Mouse (Mus musculus): Measurements from ENCODE around the gene Gm5771.
"Not testable (repeated sequence)": the region's sequence is repeated elsewhere in the genome, so short reads cannot be mapped to it uniquely, and the experiment has no call there.

Gm5771 gene

DNA sequence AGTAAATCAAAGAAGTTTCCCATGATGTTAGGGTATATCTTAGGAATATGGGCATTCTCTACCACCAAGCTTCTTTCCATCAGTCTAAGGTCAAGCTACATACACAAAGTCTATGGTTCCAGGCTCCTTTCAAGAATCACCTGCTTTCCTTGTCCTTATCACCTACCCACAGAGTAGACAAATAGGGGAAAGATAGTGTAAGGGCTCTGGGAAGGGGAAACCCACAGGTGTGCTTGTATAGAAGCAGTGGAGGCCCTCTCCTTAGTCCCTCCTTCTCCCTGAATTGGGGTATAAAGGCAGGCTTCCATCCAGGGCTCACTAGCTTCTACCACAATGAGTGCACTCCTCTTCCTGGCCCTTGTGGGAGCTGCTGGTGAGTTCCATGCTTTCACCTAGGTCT is at the start of gene Gm5771:
Gene Gm5771 (plus strand): TSS at position 301 of the 400 bp plus-strand sequence.
- not testable (repeated sequence) for DNase-seq

DNA sequence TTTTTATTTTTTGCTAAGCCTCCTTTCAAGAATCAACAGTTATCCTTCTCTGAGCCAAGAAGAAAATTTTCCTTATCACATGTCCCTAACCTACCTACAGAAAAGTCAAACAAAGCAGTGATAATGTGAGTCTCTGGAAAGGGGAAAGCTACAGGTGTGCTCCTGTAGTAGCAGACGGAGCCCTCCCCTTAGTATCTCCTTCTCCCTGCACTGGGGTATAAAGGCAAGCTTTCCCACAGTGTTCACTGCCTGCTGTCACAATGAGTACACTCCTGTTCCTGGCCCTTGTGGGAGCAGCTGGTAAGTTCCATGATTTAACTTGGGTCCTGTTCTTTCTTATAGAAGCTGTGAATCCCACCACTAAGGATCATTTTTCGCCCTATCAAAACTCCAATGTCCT is 38.2 kb upstream of the Gm5771 start, which contains the start of gene Try10:
Gene Try10 (plus strand): TSS at position 174 of the 400 bp plus-strand sequence.
- DNase-seq = no peak

GRCm38 (mm10) chr6:41373772-41374171 is 18.4 kb upstream of the Gm5771 start:
- not testable (repeated sequence) for DNase-seq

GRCm38 (mm10) chr6:41377578-41377977 is 14.6 kb upstream of the Gm5771 start, which contains the start of gene Prss3:
Prss3 (minus strand) TSS chr6:41377678.
- not testable (repeated sequence) for DNase-seq

GRCm38 (mm10) chr6:41386781-41387180 is 5.4 kb upstream of the Gm5771 start:
- no peak for DNase-seq

DNA sequence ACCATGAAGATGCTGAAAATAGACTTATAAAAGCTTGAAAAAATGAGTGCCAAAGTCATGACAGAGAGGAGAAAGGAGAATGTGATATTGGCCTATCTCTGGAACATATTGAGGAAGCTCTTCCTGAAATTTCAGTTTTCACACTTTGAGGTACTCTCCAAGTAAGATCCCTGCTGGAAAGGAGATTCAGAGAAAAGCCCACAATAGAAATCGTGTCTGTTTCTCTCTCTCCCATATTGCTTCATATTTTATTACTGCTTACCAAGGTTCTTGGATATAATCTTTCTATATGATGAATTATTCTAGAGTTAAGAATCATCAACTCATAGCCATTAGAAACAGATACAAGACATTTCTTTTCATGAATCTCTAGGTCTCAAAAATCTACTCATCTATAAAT is 516 bp upstream of the Gm5771 start:
- not testable (repeated sequence) for DNase-seq

DNA sequence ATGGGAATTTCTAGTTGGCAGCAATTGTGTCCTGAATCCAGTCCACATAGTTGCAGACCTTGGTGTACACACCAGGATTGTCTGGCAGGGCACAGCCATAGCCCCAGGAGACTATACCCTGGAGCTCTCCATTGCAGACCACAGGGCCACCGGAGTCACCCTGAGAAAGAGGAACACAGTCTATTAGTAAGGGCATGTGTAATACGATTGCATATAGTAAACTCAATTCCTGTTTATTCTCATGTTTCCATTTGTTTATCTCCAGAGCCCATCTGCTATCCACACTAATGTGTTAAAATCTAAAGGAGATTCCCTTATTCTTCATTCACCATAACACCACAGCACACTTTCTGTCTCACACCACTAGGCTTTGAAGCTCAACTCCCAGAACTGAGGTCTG is 50.1 kb downstream of the Gm5771 start:
- not testable (repeated sequence) for DNase-seq

DNA sequence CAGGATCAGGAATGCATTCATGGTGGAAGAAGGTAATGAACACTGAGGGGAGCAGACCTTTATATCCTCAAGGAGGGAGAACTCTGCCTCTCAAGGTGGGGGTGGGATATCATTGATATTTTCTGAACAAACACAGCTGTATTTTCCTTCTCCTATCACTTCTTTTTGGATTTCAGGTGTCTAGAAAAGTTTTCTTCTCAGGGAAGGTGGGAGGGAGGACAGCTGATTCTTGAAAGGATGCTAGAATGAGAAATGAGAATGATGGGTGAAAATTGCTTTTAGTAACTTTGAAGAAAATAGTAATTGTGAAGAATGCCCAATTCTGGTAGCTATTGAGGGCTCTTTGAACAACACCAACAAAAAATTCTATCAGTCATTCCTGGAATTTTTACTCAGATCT is 53.9 kb downstream of the Gm5771 start, which contains the start of gene Gm10334:
Gene Gm10334 (minus strand): TSS at position 101 of the 400 bp plus-strand sequence.
- not testable (repeated sequence) for DNase-seq

Measured in lung, adult 18-20 months (tissue).